Comparison of ENCODE assay signal across 18 mouse cellular contexts in the genomic region with DNA sequence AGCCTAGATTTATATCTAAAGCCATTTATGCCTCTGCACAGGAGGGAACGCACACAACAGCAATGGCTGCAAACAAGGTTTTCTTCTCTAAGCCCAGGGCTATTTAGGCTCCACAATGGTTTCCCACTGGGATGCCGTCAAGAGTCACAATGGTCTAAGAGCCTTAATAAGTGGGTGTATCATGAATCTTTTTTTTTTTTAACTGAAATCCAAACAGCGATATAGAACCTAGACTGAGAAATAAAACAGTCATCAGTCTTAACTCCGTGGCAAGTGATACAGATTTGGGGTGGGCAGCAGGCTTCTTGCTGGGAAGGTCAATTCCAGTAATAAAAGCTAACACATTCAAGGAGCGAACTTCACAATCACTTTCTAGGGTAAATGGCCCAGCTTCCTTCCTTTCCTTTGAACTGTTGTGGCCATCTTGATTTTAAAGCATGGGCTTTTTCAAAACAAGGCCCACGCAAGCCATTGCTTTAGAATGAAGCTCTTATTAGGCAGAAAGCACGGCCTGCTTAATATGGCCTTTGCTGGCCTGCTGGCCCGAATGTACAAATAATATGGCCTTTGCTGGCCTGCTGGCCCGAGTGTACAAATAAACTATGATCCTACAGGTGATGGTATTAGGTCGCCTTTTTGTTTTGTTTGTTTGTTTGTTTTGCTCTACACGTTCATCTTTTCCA. TPM values are rescaled to one million over a fixed set of nuclear protein-coding genes. Genes with fewer than 3 reads are reported as not detected.
A peak's percentile ranks its signal among the peaks of the same experiment; 100 is the strongest.
DNase-seq lines count a peak whose midpoint lies in the region; ATAC-seq and TF ChIP-seq lines count a peak whose summit lies in the region.
"Had no signal": no experiment of that assay in that cellular context is flagged by ENCODE, and none has a peak within 500 bp of the region (broad histone marks: within the 10 kb centered on the region; RNA-seq: fewer than 3 reads in every experiment).

No protein-coding gene starts in this region.

- peaks cover 31% of the 10 kb centered on the region for H3K4me1 ChIP-seq in midbrain, embryonic 10.5 days
- no peaks in the 10 kb centered on the region for H3K4me1 ChIP-seq in midbrain, postnatal 0 days (ENCODE audit: insufficient read depth, low read length)
- H3K4me1 ChIP-seq in hindbrain, embryonic 12.5 days = peaks cover 3% of the 10 kb centered on the region; the same call in 1 of the 2 replicates
- H3K4me1 ChIP-seq in neural tube, embryonic 14.5 days (ENCODE audit: control insufficient read depth, insufficient read depth, low read length) = 0 out of 2 replicates have a peak, but pooled peaks cover 4% of the 10 kb centered on the region
- H3K4me1 ChIP-seq: forebrain, embryonic 15.5 days; limb, embryonic 13.5 days had no signal

- no peak overlapping the region for H3K9ac ChIP-seq in midbrain, postnatal 0 days (replicated peaks; ENCODE audit: low read length, poor library complexity, severe bottlenecking)
- H3K9ac ChIP-seq in hindbrain, embryonic 12.5 days = no peak overlapping the region
- H3K9ac ChIP-seq in neural tube, embryonic 14.5 days (replicated peaks; ENCODE audit: low read depth, low read length) = no peak overlapping the region
- H3K9ac ChIP-seq: forebrain, embryonic 15.5 days; limb, embryonic 13.5 days; liver, embryonic 14.5 days had no signal

- peak; percentile 22 for DNase-seq in midbrain, embryonic 10.5 days (ENCODE audit: low spot score)
- DNase-seq in midbrain, postnatal 0 days (ENCODE audit: low spot score) = no peak
- DNase-seq in brain, embryonic 14.5 days (ENCODE audit: low read depth) = peak; percentile 81
- no peak for DNase-seq in left cerebral cortex, adult 2 months (ENCODE audit: extremely low spot score in 1 of 2, low spot score in 2 of 2)
- DNase-seq in layer of hippocampus, adult 9-10 months (ENCODE audit: low spot score) = no peak
- DNase-seq: adrenal gland, adult 8-10 months; cerebellum, adult 2 months; heart, postnatal 4 days had no signal

- no peak overlapping the region for H3K4me2 ChIP-seq in midbrain, postnatal 0 days (ENCODE audit: low read depth, low read length, poor library complexity, severe bottlenecking)
- H3K4me2 ChIP-seq in hindbrain, embryonic 12.5 days (replicated peaks) = no peak overlapping the region
- H3K4me2 ChIP-seq in neural tube, embryonic 14.5 days (ENCODE audit: low read depth, low read length) = no peak overlapping the region
- H3K4me2 ChIP-seq: forebrain, embryonic 15.5 days; limb, embryonic 13.5 days had no signal

- no peak overlapping the region for H3K4me3 ChIP-seq in midbrain, embryonic 10.5 days
- H3K4me3 ChIP-seq in midbrain, postnatal 0 days (ENCODE audit: low read depth, low read length) = no peak overlapping the region
- H3K4me3 ChIP-seq in hindbrain, embryonic 12.5 days = no peak overlapping the region
- no peak overlapping the region for H3K4me3 ChIP-seq in neural tube, embryonic 14.5 days (ENCODE audit: low read depth, low read length)
- no peak overlapping the region for H3K4me3 ChIP-seq in left cerebral cortex, adult 2 months
- H3K4me3 ChIP-seq: forebrain, embryonic 15.5 days; layer of hippocampus, adult 2 months; limb, embryonic 13.5 days; myocyte had no signal

- H3K36me3 ChIP-seq in midbrain, embryonic 10.5 days = no peaks in the 10 kb centered on the region
- H3K36me3 ChIP-seq in midbrain, postnatal 0 days (ENCODE audit: insufficient read depth, low read length) = no peaks in the 10 kb centered on the region
- no peaks in the 10 kb centered on the region for H3K36me3 ChIP-seq in hindbrain, embryonic 12.5 days
- H3K36me3 ChIP-seq in neural tube, embryonic 14.5 days (ENCODE audit: control insufficient read depth, insufficient read depth, low read length) = no peaks in the 10 kb centered on the region
- H3K36me3 ChIP-seq: forebrain, embryonic 15.5 days; limb, embryonic 13.5 days had no signal

- intact Hi-C loops in left cerebral cortex, adult 2 months (cut with DNase I) = no loop called here

- no peak overlapping the region for H3K27ac ChIP-seq in midbrain, embryonic 10.5 days (replicated peaks)
- H3K27ac ChIP-seq in midbrain, postnatal 0 days (ENCODE audit: low read depth, low read length) = no peak overlapping the region
- H3K27ac ChIP-seq in hindbrain, embryonic 12.5 days = no peak overlapping the region
- H3K27ac ChIP-seq in neural tube, embryonic 14.5 days (ENCODE audit: low read depth, low read length) = no peak overlapping the region
- no peak overlapping the region for H3K27ac ChIP-seq in left cerebral cortex, adult 2 months
- H3K27ac ChIP-seq: forebrain, embryonic 15.5 days; kidney, postnatal 0 days; layer of hippocampus, adult 2 months; limb, embryonic 13.5 days; liver, embryonic 14.5 days had no signal

- no peak for ATAC-seq in midbrain, postnatal 0 days (ENCODE audit: low FRiP score)
- ATAC-seq in hindbrain, embryonic 12.5 days (ENCODE audit: low FRiP score) = peak; percentile 35; the same call in 1 of the 2 replicates
- ATAC-seq in neural tube, embryonic 14.5 days (ENCODE audit: low read depth) = peak; percentile 68
- ATAC-seq: forebrain, embryonic 15.5 days; intestine, embryonic 16.5 days; lung, postnatal 0 days had no signal

- TF ChIP-seq CTCF in midbrain, postnatal 0 days (IDR thresholded peaks at IDR 0.05) = no peak
- TF ChIP-seq CTCF in brain, embryonic 14.5 days (IDR thresholded peaks at IDR 0.05; ENCODE audit: borderline replicate concordance, extremely low read depth, insufficient read depth, insufficient read length) = no peak
- TF ChIP-seq CTCF in left cerebral cortex, adult 2 months (IDR thresholded peaks at IDR 0.05) = no peak

- H3K9me3 ChIP-seq in midbrain, embryonic 10.5 days (replicated peaks) = no peaks in the 10 kb centered on the region
- no peaks in the 10 kb centered on the region for H3K9me3 ChIP-seq in midbrain, postnatal 0 days (ENCODE audit: low read length)
- no peaks in the 10 kb centered on the region for H3K9me3 ChIP-seq in hindbrain, embryonic 12.5 days (replicated peaks)
- no peaks in the 10 kb centered on the region for H3K9me3 ChIP-seq in neural tube, embryonic 14.5 days (ENCODE audit: control insufficient read depth, low read length)
- H3K9me3 ChIP-seq: forebrain, embryonic 15.5 days; limb, embryonic 13.5 days had no signal

- peaks cover 45% of the 10 kb centered on the region for H3K27me3 ChIP-seq in midbrain, embryonic 10.5 days (ENCODE audit: low read depth, poor library complexity, severe bottlenecking)
- H3K27me3 ChIP-seq in midbrain, postnatal 0 days (ENCODE audit: insufficient read depth, low read length) = no peaks in the 10 kb centered on the region
- H3K27me3 ChIP-seq in hindbrain, embryonic 12.5 days = no peaks in the 10 kb centered on the region
- peaks cover 7% of the 10 kb centered on the region; the same call in 1 of the 2 replicates for H3K27me3 ChIP-seq in neural tube, embryonic 14.5 days (ENCODE audit: control insufficient read depth, insufficient read depth, low read length)
- H3K27me3 ChIP-seq: forebrain, embryonic 15.5 days; limb, embryonic 13.5 days had no signal

- WGBS in midbrain, embryonic 10.5 days = 38% methylated on average over 11 of the region's 11 CpGs
- WGBS in midbrain, postnatal 0 days = 41% methylated on average over 11 of the region's 11 CpGs
- WGBS in hindbrain, embryonic 12.5 days = 33% methylated on average over 11 of the region's 11 CpGs
- WGBS in neural tube, embryonic 14.5 days = 16% methylated on average over 11 of the region's 11 CpGs

- no peak for TF ChIP-seq POLR2A in brain, embryonic 14.5 days (IDR thresholded peaks at IDR 0.05; ENCODE audit: borderline replicate concordance, extremely low read depth, insufficient read depth, insufficient read length, poor library complexity, severe bottlenecking)

RNA-seq across cellular contexts. Expression of a gene that starts 39.4 kb away (rescaled TPM):
- 3.2 and 3.6 TPM in 2 replicates for polyA plus RNA-seq in midbrain, embryonic 10.5 days (2016; fragmentation: Nextera tagmentation; extraction: Ambion mirVana)
- 2.9 and 4.8 TPM in 2 replicates for total RNA-seq in midbrain, postnatal 0 days (2014; rRNA removed)
- polyA plus RNA-seq in midbrain, postnatal 0 days (2015; fragmentation: Nextera tagmentation; extraction: Ambion mirVana) = 1.2 and 1.5 TPM in 2 replicates
- polyA plus RNA-seq in brain, embryonic 14.5 days (2012; rRNA removed) = 0.57 and 0.86 TPM in 2 replicates
- polyA plus RNA-seq in hindbrain, embryonic 12.5 days (2016; fragmentation: Nextera tagmentation; extraction: Ambion mirVana) = 1.7 and 2.1 TPM in 2 replicates
- 1.2 TPM in 2 replicates for polyA plus RNA-seq in neural tube, embryonic 14.5 days (2014; fragmentation: Nextera tagmentation; extraction: Ambion mirVana)
- under 1 TPM; 0.68 to 0.91 TPM for total RNA-seq in left cerebral cortex, adult 2 months (2021)

RNA-seq across cellular contexts. Expression of a gene that starts 59.5 kb away (rescaled TPM):
- polyA plus RNA-seq in midbrain, embryonic 10.5 days (2016; fragmentation: Nextera tagmentation; extraction: Ambion mirVana) = 17.2 and 17.4 TPM in 2 replicates
- total RNA-seq in midbrain, postnatal 0 days (2014; rRNA removed) = 3.6 and 6.1 TPM in 2 replicates
- 16.8 and 17.4 TPM in 2 replicates for polyA plus RNA-seq in midbrain, postnatal 0 days (2015; fragmentation: Nextera tagmentation; extraction: Ambion mirVana)
- 4.5 and 5.8 TPM in 2 replicates for polyA plus RNA-seq in brain, embryonic 14.5 days (2012; rRNA removed)
- polyA plus RNA-seq in hindbrain, embryonic 12.5 days (2016; fragmentation: Nextera tagmentation; extraction: Ambion mirVana) = 24.5 and 24.6 TPM in 2 replicates
- 9.9 and 18.9 TPM in 2 replicates for polyA plus RNA-seq in neural tube, embryonic 14.5 days (2014; fragmentation: Nextera tagmentation; extraction: Ambion mirVana)
- 10 to 100 TPM; 18.2 to 19.2 TPM for total RNA-seq in left cerebral cortex, adult 2 months (2021)

Comparison
In these comparisons a context has a peak if more than half of its experiments do, and no peak if none do; other contexts are left out.
1. DNase-seq: peak in midbrain, embryonic 10.5 days (single experiment) and brain, embryonic 14.5 days (single experiment); none in midbrain, postnatal 0 days (single experiment), left cerebral cortex, adult 2 months (0 of 2) and layer of hippocampus, adult 9-10 months (single experiment).